Mouse (Mus musculus) heart, embryonic 13.5 days (tissue): ENCODE measurements around the gene Ggps1. TPM values are rescaled to one million over a fixed set of nuclear protein-coding genes. Genes with fewer than 3 reads are reported as not detected.

ENCODE experiments used
- ATAC-seq: fragments of 200-750 bp; cut with Nextera tagmentation; 2 replicates; pipeline ENCODE4 v1.8.0; 2017; ENCODE audit warnings: moderate TSS enrichment; ENCODE audit not compliant: insufficient number of reproducible peaks, low FRiP score, low TSS enrichment; ENCODE audit errors: extremely low read depth
- H3K27ac ChIP-seq: fragments of 300-500 bp; sonication (generic); replicated peaks from 2 replicates; pipeline ENCODE4 v1.5.1; 2015; ENCODE audit warnings: moderate library complexity, mild to moderate bottlenecking, inconsistent platforms
- H3K27me3 ChIP-seq: fragments of 300-500 bp; sonication (generic); replicated peaks from 2 replicates; pipeline ENCODE4 v1.6.1; 2015; ENCODE audit warnings: mild to moderate bottlenecking, inconsistent platforms
- H3K36me3 ChIP-seq: fragments of 300-500 bp; sonication (generic); 2 replicates; pipeline ENCODE4 v1.6.1; 2015; ENCODE audit warnings: mild to moderate bottlenecking, inconsistent platforms
- H3K4me1 ChIP-seq: fragments of 300-500 bp; sonication (generic); 2 replicates; pipeline ENCODE4 v1.6.1; 2015; ENCODE audit warnings: inconsistent platforms
- H3K4me2 ChIP-seq: fragments of 300-500 bp; sonication (generic); 2 replicates; pipeline ENCODE4 v1.6.1; 2015; ENCODE audit warnings: inconsistent platforms, mild to moderate bottlenecking, moderate library complexity
- H3K4me3 ChIP-seq: fragments of 300-500 bp; sonication (generic); 2 replicates; pipeline ENCODE4 v1.5.1; 2015; ENCODE audit warnings: moderate library complexity, mild to moderate bottlenecking, inconsistent platforms
- H3K9ac ChIP-seq: fragments of 300-500 bp; sonication (generic); 2 replicates; pipeline ENCODE4 v1.6.1; 2015; ENCODE audit warnings: inconsistent platforms, mild to moderate bottlenecking, moderate library complexity
- H3K9me3 ChIP-seq: fragments of 300-500 bp; sonication (generic); 2 replicates; pipeline ENCODE4 v1.6.1; 2016; ENCODE audit warnings: inconsistent platforms
- WGBS: fragments of 180-500 bp; shearing (Covaris S2); methylation state at CpG from one replicate; pipeline ENCODE4 v1.1.7; 2015; ENCODE audit warnings: mixed read lengths; 5-methylcytosine and 5-hydroxymethylcytosine counted together
- polyA plus RNA-seq: library from polyadenylated mRNA; unstranded; fragments of >200 nt; fragmentation: Nextera tagmentation; extraction: Ambion mirVana; gene quantifications from 2 replicates; pipeline ENCODE4 v1.2.1, GENCODE M21; 2015

Gene Ggps1
- polyA plus RNA-seq, 1 experiment from 2014 or later = 40.9 TPM

DNA sequence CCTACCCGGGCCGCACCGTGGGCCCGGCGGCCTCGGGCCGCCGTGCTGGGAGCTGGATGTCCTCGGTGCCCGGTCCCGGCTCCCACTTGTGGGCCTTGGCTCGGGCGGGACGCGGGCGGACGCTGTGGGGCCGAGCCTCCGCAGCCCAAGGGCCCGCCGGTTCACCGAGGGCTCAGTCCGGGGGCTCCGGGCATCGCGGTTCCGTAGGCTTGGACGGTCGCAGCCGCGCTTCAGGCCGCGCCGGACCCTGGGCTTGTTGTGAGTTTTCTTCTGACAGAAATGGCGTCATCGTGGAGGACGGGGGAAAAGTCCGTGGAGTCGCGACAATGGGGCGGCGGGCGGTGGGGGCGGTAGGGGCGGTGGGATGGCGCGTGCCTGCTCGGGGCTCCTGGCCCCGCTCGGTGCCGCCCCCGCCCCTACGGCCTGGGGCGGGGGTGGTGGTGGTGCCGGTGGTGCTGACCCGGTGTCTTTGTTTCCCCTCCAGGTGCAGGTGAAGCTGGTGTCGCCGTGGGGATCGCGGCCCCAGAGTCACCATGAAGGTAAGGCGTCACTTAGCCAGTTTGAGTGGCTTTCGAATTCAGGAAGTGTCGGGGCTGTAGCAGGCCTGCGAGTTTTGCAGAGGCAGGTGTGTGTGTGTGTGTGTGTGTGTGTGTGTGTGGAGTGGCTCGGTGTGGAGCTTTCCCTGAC is 1.2 kb upstream of the Ggps1 start:
- H3K9me3 ChIP-seq = no peaks in the 10 kb centered on the region
- peaks cover 45% of the 10 kb centered on the region for H3K4me1 ChIP-seq
- H3K9ac ChIP-seq = peak overlapping the region; percentile 100
- ATAC-seq = peak; percentile 5; the same call in 1 of the 2 replicates
- H3K4me3 ChIP-seq = peak overlapping the region; percentile 99
- peak overlapping the region; percentile 98 for H3K27ac ChIP-seq
- peak overlapping the region; percentile 77 for H3K4me2 ChIP-seq
- no peaks in the 10 kb centered on the region for H3K27me3 ChIP-seq
- peaks cover 19% of the 10 kb centered on the region for H3K36me3 ChIP-seq
- WGBS = under 1% methylated on average over 56 of the region's 65 CpGs

DNA sequence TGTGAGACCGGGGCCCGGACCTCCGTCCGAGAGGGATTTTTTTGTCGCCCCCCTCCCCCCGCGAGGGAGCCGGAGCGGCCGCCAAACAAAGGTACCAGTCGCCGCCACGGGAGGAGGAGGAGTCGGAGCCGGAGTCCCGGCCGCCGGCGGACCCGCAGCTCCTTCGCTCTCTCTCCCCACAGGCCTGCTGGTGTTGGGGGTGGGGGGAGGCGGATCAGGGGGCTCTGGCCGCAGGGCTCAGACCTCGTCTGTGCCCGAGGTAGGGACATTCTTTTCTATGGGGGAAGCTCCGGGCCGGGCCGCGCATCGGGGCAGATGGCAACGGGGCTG is 619 bp upstream of the Ggps1 start:
- Histone ChIP-seq H3K9me3 (no peaks in the 10 kb centered on the region), H3K27me3 (no peaks in the 10 kb centered on the region), H3K9ac (peak overlapping the region; percentile 100), H3K36me3 (peaks cover 21% of the 10 kb centered on the region), H3K4me3 (peak overlapping the region; percentile 99), H3K4me1 (peaks cover 45% of the 10 kb centered on the region), H3K4me2 (peak overlapping the region; percentile 77), H3K27ac (peak overlapping the region; percentile 98)
- 2% methylated on average over 24 of the region's 31 CpGs for WGBS
- peak; percentile 28; the same call in 1 of the 2 replicates for ATAC-seq

- peak overlapping the region; percentile 99 for H3K4me3 ChIP-seq
- peak overlapping the region; percentile 93 for H3K9ac ChIP-seq
- peaks cover 37% of the 10 kb centered on the region for H3K4me1 ChIP-seq
- H3K4me2 ChIP-seq = peak overlapping the region; percentile 89
- H3K9me3 ChIP-seq = no peaks in the 10 kb centered on the region
- H3K36me3 ChIP-seq = peaks cover 20% of the 10 kb centered on the region
- H3K27ac ChIP-seq = peak overlapping the region; percentile 97
- 3% methylated on average over 11 of the region's 11 CpGs for WGBS
- no peak for ATAC-seq
- H3K27me3 ChIP-seq = no peaks in the 10 kb centered on the region
Measured at GRCm38 (mm10) chr13:14062209-14063012, 877 bp downstream of the Ggps1 start.

GRCm38 (mm10) chr13:14059582-14059981 is 3.7 kb downstream of the Ggps1 start:
- H3K4me3 ChIP-seq = no peak overlapping the region
- no peak overlapping the region for H3K9ac ChIP-seq
- no peak overlapping the region for H3K27ac ChIP-seq
- no peaks in the 10 kb centered on the region for H3K9me3 ChIP-seq
- peaks cover 21% of the 10 kb centered on the region for H3K4me1 ChIP-seq
- peaks cover 41% of the 10 kb centered on the region for H3K36me3 ChIP-seq
- ATAC-seq = no peak
- H3K4me2 ChIP-seq = no peak overlapping the region
- no peaks in the 10 kb centered on the region for H3K27me3 ChIP-seq

DNA sequence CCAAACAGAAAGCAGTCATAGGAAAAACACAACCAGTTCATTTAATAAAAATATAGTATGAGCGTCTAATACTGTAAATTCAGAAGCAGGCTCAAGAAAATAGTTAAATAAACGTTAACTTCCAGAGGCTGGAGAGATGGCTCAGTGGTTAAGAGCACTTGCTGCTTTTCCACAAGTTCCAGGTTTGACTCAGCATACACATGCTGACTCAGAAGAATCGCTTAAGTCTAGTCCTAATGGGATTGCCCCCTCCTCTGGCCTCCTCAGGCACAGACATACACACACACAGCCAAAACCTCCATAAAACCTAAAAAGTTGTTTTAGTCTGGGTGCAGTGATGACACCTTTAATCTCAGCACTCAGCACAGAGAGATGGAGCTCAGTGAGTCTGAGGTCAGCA is 6.5 kb downstream of the Ggps1 start:
- no peaks in the 10 kb centered on the region for H3K27me3 ChIP-seq
- H3K27ac ChIP-seq = no peak overlapping the region
- H3K4me2 ChIP-seq = no peak overlapping the region
- no peak overlapping the region for H3K4me3 ChIP-seq
- no peak for ATAC-seq
- no peaks in the 10 kb centered on the region for H3K9me3 ChIP-seq
- H3K36me3 ChIP-seq = peaks cover 69% of the 10 kb centered on the region
- no peak overlapping the region for H3K9ac ChIP-seq
- 94% methylated on average over 3 of the region's 3 CpGs for WGBS
- H3K4me1 ChIP-seq = peaks cover 14% of the 10 kb centered on the region

GRCm38 (mm10) chr13:14049878-14050277 is 13.4 kb downstream of the Ggps1 start:
- Histone ChIP-seq H3K4me3 (no peak overlapping the region), H3K27ac (no peak overlapping the region), H3K9me3 (no peaks in the 10 kb centered on the region), H3K36me3 (peaks cover 85% of the 10 kb centered on the region), H3K4me2 (no peak overlapping the region), H3K4me1 (no peaks in the 10 kb centered on the region), H3K27me3 (no peaks in the 10 kb centered on the region), H3K9ac (no peak overlapping the region)
- ATAC-seq = no peak
- 67% methylated on average over 1 of the region's 1 CpGs for WGBS

GRCm38 (mm10) chr13:14044521-14044920 is 18.8 kb downstream of the Ggps1 start:
- Histone ChIP-seq H3K9me3 (no peaks in the 10 kb centered on the region), H3K27me3 (no peaks in the 10 kb centered on the region), H3K4me2 (no peak overlapping the region), H3K27ac (no peak overlapping the region), H3K9ac (no peak overlapping the region), H3K36me3 (peaks cover 33% of the 10 kb centered on the region), H3K4me3 (no peak overlapping the region), H3K4me1 (peaks cover 10% of the 10 kb centered on the region)
- no peak for ATAC-seq
- 59% methylated on average over 2 of the region's 2 CpGs for WGBS

DNA sequence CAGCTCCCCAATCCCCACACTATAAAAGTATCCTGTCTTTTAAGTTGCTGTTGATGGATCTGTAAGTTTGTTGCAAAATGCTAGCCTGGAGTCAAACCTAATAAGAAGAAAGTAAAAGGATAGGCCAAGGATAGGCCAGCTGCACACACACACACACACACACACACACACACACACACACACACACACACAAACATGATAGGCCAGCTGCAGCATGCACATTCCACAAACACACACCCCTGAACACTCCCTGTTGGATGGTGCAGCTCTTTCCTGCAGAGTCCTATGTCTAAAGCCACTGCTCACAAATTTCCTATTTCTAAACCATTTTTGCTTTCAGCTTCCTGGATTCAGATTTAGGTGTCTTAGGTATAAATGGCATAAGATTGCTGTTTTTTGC is 19.4 kb downstream of the Ggps1 start:
- Histone ChIP-seq H3K4me2 (no peak overlapping the region), H3K9me3 (no peaks in the 10 kb centered on the region), H3K27ac (no peak overlapping the region), H3K4me1 (peaks cover 10% of the 10 kb centered on the region), H3K4me3 (no peak overlapping the region), H3K9ac (no peak overlapping the region), H3K36me3 (peaks cover 27% of the 10 kb centered on the region), H3K27me3 (no peaks in the 10 kb centered on the region)
- ATAC-seq = no peak

DNA sequence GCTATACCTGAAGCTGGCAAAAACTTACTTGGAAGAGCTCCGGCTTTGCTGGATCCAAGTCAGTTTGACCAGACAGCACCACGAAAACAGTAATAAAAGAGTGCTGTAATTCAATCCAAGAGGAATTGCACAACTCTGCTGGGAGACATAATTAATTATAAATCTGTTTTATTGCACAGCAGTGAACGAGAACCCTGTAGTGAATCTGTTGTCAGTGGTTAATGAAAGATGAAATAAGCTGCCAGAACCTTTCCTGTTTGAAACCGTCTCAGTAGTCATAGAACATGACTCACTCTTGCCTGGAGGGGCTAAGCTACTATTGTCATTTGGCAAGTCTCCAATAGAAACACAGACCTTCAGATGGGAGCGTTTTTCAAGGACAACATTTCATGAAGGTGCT is 23.1 kb downstream of the Ggps1 start:
- H3K4me3 ChIP-seq = peak overlapping the region; percentile 82

GRCm38 (mm10) chr13:14039292-14039965 is 23.9 kb downstream of the Ggps1 start, which contains the start of gene Tbce:
Gene Tbce, minus strand, starts transcription at chr13:14039638.
- Histone ChIP-seq H3K4me2 (peak within 1 kb of the TSS; percentile 95), H3K27ac (peak within 1 kb of the TSS; percentile 97), H3K27me3 (no peaks in the 10 kb centered on the region), H3K4me3 (peak within 1 kb of the TSS; percentile 82), H3K9ac (peak within 1 kb of the TSS; percentile 93), H3K9me3 (no peaks in the 10 kb centered on the region), H3K36me3 (no peaks in the 10 kb centered on the region), H3K4me1 (peaks cover 24% of the 10 kb centered on the region)
- peak; percentile 89 for ATAC-seq
- under 1% methylated on average over 35 of the region's 35 CpGs for WGBS

More for the DNA sequence above, 23.1 kb downstream of the Ggps1 start:
- peaks cover 19% of the 10 kb centered on the region for H3K4me1 ChIP-seq
- peak overlapping the region; percentile 95 for H3K4me2 ChIP-seq
- 36% methylated on average over 5 of the region's 5 CpGs for WGBS
- no peaks in the 10 kb centered on the region for H3K36me3 ChIP-seq
- no peak for ATAC-seq
- no peaks in the 10 kb centered on the region for H3K9me3 ChIP-seq
- H3K27ac ChIP-seq = peak overlapping the region; percentile 97
- no peaks in the 10 kb centered on the region for H3K27me3 ChIP-seq
- peak overlapping the region; percentile 93 for H3K9ac ChIP-seq

- no peaks in the 10 kb centered on the region for H3K36me3 ChIP-seq
- H3K4me3 ChIP-seq = peak overlapping the region; percentile 82
- no peaks in the 10 kb centered on the region for H3K9me3 ChIP-seq
- 2% methylated on average over 8 of the region's 8 CpGs for WGBS
- 0 out of 2 replicates have a peak, but pooled peaks have one; percentile 1 for ATAC-seq
- peak overlapping the region; percentile 95 for H3K4me2 ChIP-seq
- H3K9ac ChIP-seq = peak overlapping the region; percentile 93
- peaks cover 29% of the 10 kb centered on the region for H3K4me1 ChIP-seq
- no peaks in the 10 kb centered on the region for H3K27me3 ChIP-seq
- H3K27ac ChIP-seq = peak overlapping the region; percentile 97
Measured at GRCm38 (mm10) chr13:14038911-14039291, 24.4 kb downstream of the Ggps1 start.
